Mouse (Mus musculus) neural tube, embryonic 11.5 days (tissue): ENCODE data around the gene Cdkn1c. TPM values are rescaled to one million over a fixed set of nuclear protein-coding genes. Genes with fewer than 3 reads are reported as not detected.

Source experiments
- ATAC-seq: fragments of 200-750 bp; cut with Nextera tagmentation; 2 replicates; pipeline ENCODE4 v1.8.0; 2017; ENCODE audit warnings: moderate number of reproducible peaks, mild to moderate bottlenecking, moderate TSS enrichment, moderate library complexity; ENCODE audit not compliant: insufficient read depth, low FRiP score, low TSS enrichment
- DNase-seq: peaks from one replicate; pipeline ENCODE4 v3.0.0-alpha.2; 2015; ENCODE audit warnings: low spot score
- H3K27ac ChIP-seq: fragments of 300-500 bp; sonication (generic); 2 replicates; pipeline ENCODE4 v1.5.1; 2014; ENCODE audit warnings: low read depth, mild to moderate bottlenecking, low read length
- H3K27me3 ChIP-seq: fragments of 300-500 bp; sonication (generic); 2 replicates; pipeline ENCODE4 v1.6.1; 2014; ENCODE audit warnings: mild to moderate bottlenecking, low read length, mixed read lengths; ENCODE audit not compliant: control insufficient read depth, insufficient read depth
- H3K36me3 ChIP-seq: fragments of 300-500 bp; sonication (generic); 2 replicates; pipeline ENCODE4 v1.6.1; 2014; ENCODE audit warnings: mild to moderate bottlenecking, low read length, moderate library complexity, mixed read lengths; ENCODE audit not compliant: control insufficient read depth, insufficient read depth
- H3K4me1 ChIP-seq: fragments of 300-500 bp; sonication (generic); 2 replicates; pipeline ENCODE4 v1.6.1; 2014; ENCODE audit warnings: low read length, mixed read lengths; ENCODE audit not compliant: control insufficient read depth, insufficient read depth
- H3K4me2 ChIP-seq: fragments of 300-500 bp; sonication (generic); 2 replicates; pipeline ENCODE4 v1.6.1; 2014; ENCODE audit warnings: low read depth, mild to moderate bottlenecking, moderate library complexity
- H3K4me3 ChIP-seq: fragments of 300-500 bp; sonication (generic); 2 replicates; pipeline ENCODE4 v1.5.1; 2014; ENCODE audit warnings: low read depth, low read length
- H3K9ac ChIP-seq: fragments of 300-500 bp; sonication (generic); 2 replicates; pipeline ENCODE4 v1.6.1; 2014; ENCODE audit warnings: mild to moderate bottlenecking, low read length
- H3K9me3 ChIP-seq: fragments of 300-500 bp; sonication (generic); 2 replicates; pipeline ENCODE4 v1.6.1; 2016; ENCODE audit warnings: low read length; ENCODE audit not compliant: control insufficient read depth
- WGBS: fragments of 180-500 bp; shearing (Covaris S2); extraction: QIAGEN DNeasy Blood & Tissue Kit; methylation state at CpG from one replicate; pipeline ENCODE4 v1.1.7; 2014; 5-methylcytosine and 5-hydroxymethylcytosine counted together
- polyA plus RNA-seq: library from polyadenylated mRNA; unstranded; fragments of >200 nt; fragmentation: Nextera tagmentation; extraction: Ambion mirVana; gene quantifications from 2 replicates; pipeline ENCODE4 v1.2.1, GENCODE M21; 2014

The Cdkn1c gene
- polyA plus RNA-seq, 1 experiment from 2014 or later, result 1,204 TPM

GRCm38 (mm10) chr7:143480498-143480897 lies 19.6 kb upstream of the Cdkn1c start:
- no peak for ATAC-seq
- H3K9me3 ChIP-seq, result no peaks in the 10 kb centered on the region
- peak; percentile 50 for DNase-seq
- H3K4me1 ChIP-seq, result no peaks in the 10 kb centered on the region
- no peak overlapping the region for H3K4me3 ChIP-seq
- H3K4me2 ChIP-seq, result no peak overlapping the region
- 29% methylated on average over 13 of the region's 13 CpGs for WGBS
- no peaks in the 10 kb centered on the region for H3K36me3 ChIP-seq
- H3K27ac ChIP-seq, result no peak overlapping the region
- no peak overlapping the region for H3K9ac ChIP-seq
- H3K27me3 ChIP-seq, result no peaks in the 10 kb centered on the region

GRCm38 (mm10) chr7:143477800-143478199 lies 16.9 kb upstream of the Cdkn1c start:
- WGBS, result 88% methylated on average over 5 of the region's 5 CpGs

GRCm38 (mm10) chr7:143476702-143477335 lies 16.0 kb upstream of the Cdkn1c start:
- no peaks in the 10 kb centered on the region for H3K9me3 ChIP-seq
- 87% methylated on average over 3 of the region's 3 CpGs for WGBS

More at GRCm38 (mm10) chr7:143477800-143478199, 16.9 kb upstream of the Cdkn1c start:
- no peaks in the 10 kb centered on the region for H3K4me1 ChIP-seq
- no peak overlapping the region for H3K9ac ChIP-seq
- DNase-seq (no peak), ATAC-seq (no peak)
- no peak overlapping the region for H3K27ac ChIP-seq
- no peaks in the 10 kb centered on the region for H3K27me3 ChIP-seq
- no peaks in the 10 kb centered on the region for H3K36me3 ChIP-seq
- H3K9me3 ChIP-seq, result no peaks in the 10 kb centered on the region
- H3K4me2 ChIP-seq, result no peak overlapping the region
- no peak overlapping the region for H3K4me3 ChIP-seq

GRCm38 (mm10) chr7:143475876-143476275 lies 15.0 kb upstream of the Cdkn1c start:
- DNase-seq, result no peak
- no peak overlapping the region for H3K4me2 ChIP-seq
- no peaks in the 10 kb centered on the region for H3K9me3 ChIP-seq
- no peaks in the 10 kb centered on the region for H3K27me3 ChIP-seq
- no peak overlapping the region for H3K4me3 ChIP-seq
- H3K27ac ChIP-seq, result no peak overlapping the region
- WGBS, result 65% methylated on average over 11 of the region's 11 CpGs
- H3K36me3 ChIP-seq, result no peaks in the 10 kb centered on the region
- no peak overlapping the region for H3K9ac ChIP-seq
- no peaks in the 10 kb centered on the region for H3K4me1 ChIP-seq
- no peak for ATAC-seq

More at GRCm38 (mm10) chr7:143476702-143477335, 16.0 kb upstream of the Cdkn1c start:
- H3K27me3 ChIP-seq, result no peaks in the 10 kb centered on the region
- ATAC-seq (no peak), DNase-seq (no peak)
- no peaks in the 10 kb centered on the region for H3K36me3 ChIP-seq
- no peak overlapping the region for H3K4me2 ChIP-seq
- no peaks in the 10 kb centered on the region for H3K4me1 ChIP-seq
- H3K4me3 ChIP-seq, result no peak overlapping the region
- no peak overlapping the region for H3K27ac ChIP-seq
- no peak overlapping the region for H3K9ac ChIP-seq

GRCm38 (mm10) chr7:143474811-143475210 lies 14.0 kb upstream of the Cdkn1c start:
- H3K4me2 ChIP-seq, result no peak overlapping the region
- no peaks in the 10 kb centered on the region for H3K4me1 ChIP-seq
- WGBS, result 37% methylated on average over 10 of the region's 10 CpGs
- no peaks in the 10 kb centered on the region for H3K27me3 ChIP-seq
- no peak overlapping the region for H3K4me3 ChIP-seq
- no peaks in the 10 kb centered on the region for H3K36me3 ChIP-seq
- H3K27ac ChIP-seq, result no peak overlapping the region
- no peak overlapping the region for H3K9ac ChIP-seq
- H3K9me3 ChIP-seq, result no peaks in the 10 kb centered on the region
- ATAC-seq (no peak), DNase-seq (no peak)

GRCm38 (mm10) chr7:143473347-143474101 lies 12.7 kb upstream of the Cdkn1c start, which contains the start of gene Slc22a18:
Gene Slc22a18, plus strand, starts transcription at chr7:143473736.
- H3K27ac ChIP-seq, result no peak within 1 kb of the TSS
- no peak within 1 kb of the TSS for H3K9ac ChIP-seq
- H3K36me3 ChIP-seq, result no peaks in the 10 kb centered on the region
- ATAC-seq (no peak), DNase-seq (no peak)
- H3K27me3 ChIP-seq, result no peaks in the 10 kb centered on the region
- no peak within 1 kb of the TSS for H3K4me3 ChIP-seq
- WGBS, result 38% methylated on average over 4 of the region's 4 CpGs
- no peak within 1 kb of the TSS for H3K4me2 ChIP-seq
- H3K4me1 ChIP-seq, result no peaks in the 10 kb centered on the region
- no peaks in the 10 kb centered on the region for H3K9me3 ChIP-seq

GRCm38 (mm10) chr7:143469946-143470345 lies 9.1 kb upstream of the Cdkn1c start:
- Histone ChIP-seq H3K4me3 (no peak overlapping the region), H3K4me1 (peaks cover 4% of the 10 kb centered on the region), H3K9me3 (no peaks in the 10 kb centered on the region), H3K36me3 (no peaks in the 10 kb centered on the region), H3K27me3 (no peaks in the 10 kb centered on the region), H3K27ac (no peak overlapping the region), H3K9ac (no peak overlapping the region), H3K4me2 (no peak overlapping the region)
- peak; percentile 83 for DNase-seq
- no peak for ATAC-seq
- WGBS, result 21% methylated on average over 8 of the region's 8 CpGs

GRCm38 (mm10) chr7:143467714-143468113 lies 6.9 kb upstream of the Cdkn1c start:
- H3K4me1 ChIP-seq, result peaks cover 7% of the 10 kb centered on the region
- no peak overlapping the region for H3K9ac ChIP-seq
- no peak overlapping the region for H3K27ac ChIP-seq
- H3K4me3 ChIP-seq, result no peak overlapping the region
- no peaks in the 10 kb centered on the region for H3K9me3 ChIP-seq
- DNase-seq, result no peak
- no peaks in the 10 kb centered on the region for H3K36me3 ChIP-seq
- WGBS, result 17% methylated on average over 6 of the region's 6 CpGs
- H3K4me2 ChIP-seq, result no peak overlapping the region
- H3K27me3 ChIP-seq, result 0 out of 2 replicates have a peak, but pooled peaks cover 4% of the 10 kb centered on the region
- ATAC-seq, result no peak
